Mouse (Mus musculus): ENCODE measurements around the gene Spata2l. TPM values are rescaled to one million over a fixed set of nuclear protein-coding genes. Genes with fewer than 3 reads are reported as not detected.
A peak's percentile ranks its signal among the peaks of the same experiment; 100 is the strongest.
"Not testable (repeated sequence)": the region's sequence is repeated elsewhere in the genome, so short reads cannot be mapped to it uniquely, and the experiment has no call there.

Gene Spata2l
- polyA plus RNA-seq, 1 experiment from 2014 or later, result 7.5 TPM

GRCm38 (mm10) chr8:123271901-123272300 is 35.9 kb upstream of the Spata2l start:
- ATAC-seq (ENCODE audit: low FRiP score, low TSS enrichment), result 0 out of 2 replicates have a peak, but pooled peaks have one; percentile 50
- peaks cover 40% of the 10 kb centered on the region for H3K36me3 ChIP-seq (ENCODE audit: insufficient read depth, low read length)

GRCm38 (mm10) chr8:123271147-123271546 is 35.1 kb upstream of the Spata2l start:
- Histone ChIP-seq H3K27ac (ENCODE audit: low read length) (peak overlapping the region; percentile 21; the same call in 1 of the 2 replicates), H3K4me2 (replicated peaks; ENCODE audit: low read depth, low read length) (no peak overlapping the region), H3K9me3 (ENCODE audit: low read length) (no peaks in the 10 kb centered on the region), H3K36me3 (ENCODE audit: insufficient read depth, low read length) (peaks cover 45% of the 10 kb centered on the region), H3K4me1 (ENCODE audit: insufficient read depth, low read length) (peaks cover 4% of the 10 kb centered on the region; the same call in 1 of the 2 replicates), H3K27me3 (ENCODE audit: insufficient read depth, low read length) (no peaks in the 10 kb centered on the region), H3K9ac (replicated peaks; ENCODE audit: low read length) (no peak overlapping the region), H3K4me3 (ENCODE audit: low read length) (no peak overlapping the region)
- ATAC-seq (ENCODE audit: low FRiP score, low TSS enrichment), result no peak
- WGBS, result 84% methylated on average over 10 of the region's 10 CpGs

More at GRCm38 (mm10) chr8:123271901-123272300, 35.9 kb upstream of the Spata2l start:
- Histone ChIP-seq H3K27me3 (ENCODE audit: insufficient read depth, low read length) (no peaks in the 10 kb centered on the region), H3K9ac (replicated peaks; ENCODE audit: low read length) (0 out of 2 replicates have a peak overlapping the region, but pooled peaks have one; percentile 20), H3K4me1 (ENCODE audit: insufficient read depth, low read length) (peaks cover 4% of the 10 kb centered on the region; the same call in 1 of the 2 replicates), H3K9me3 (ENCODE audit: low read length) (no peaks in the 10 kb centered on the region), H3K4me2 (replicated peaks; ENCODE audit: low read depth, low read length) (no peak overlapping the region), H3K27ac (ENCODE audit: low read length) (peak overlapping the region; percentile 51; the same call in 1 of the 2 replicates), H3K4me3 (ENCODE audit: low read length) (no peak overlapping the region)
- 74% methylated on average over 4 of the region's 4 CpGs for WGBS

GRCm38 (mm10) chr8:123267926-123268656 is 32.1 kb upstream of the Spata2l start:
- H3K9ac ChIP-seq (replicated peaks; ENCODE audit: low read length), result no peak overlapping the region
- H3K36me3 ChIP-seq (ENCODE audit: insufficient read depth, low read length), result peaks cover 69% of the 10 kb centered on the region
- H3K4me1 ChIP-seq (ENCODE audit: insufficient read depth, low read length), result peaks cover 4% of the 10 kb centered on the region; the same call in 1 of the 2 replicates
- no peaks in the 10 kb centered on the region for H3K9me3 ChIP-seq (ENCODE audit: low read length)
- ATAC-seq (ENCODE audit: low FRiP score, low TSS enrichment), result peak; percentile 83
- H3K4me3 ChIP-seq (ENCODE audit: low read length), result no peak overlapping the region
- H3K27me3 ChIP-seq (ENCODE audit: insufficient read depth, low read length), result no peaks in the 10 kb centered on the region
- H3K4me2 ChIP-seq (replicated peaks; ENCODE audit: low read depth, low read length), result no peak overlapping the region
- WGBS, result 51% methylated on average over 14 of the region's 14 CpGs
- H3K27ac ChIP-seq (ENCODE audit: low read length), result peak overlapping the region; percentile 54; the same call in 1 of the 2 replicates

DNA sequence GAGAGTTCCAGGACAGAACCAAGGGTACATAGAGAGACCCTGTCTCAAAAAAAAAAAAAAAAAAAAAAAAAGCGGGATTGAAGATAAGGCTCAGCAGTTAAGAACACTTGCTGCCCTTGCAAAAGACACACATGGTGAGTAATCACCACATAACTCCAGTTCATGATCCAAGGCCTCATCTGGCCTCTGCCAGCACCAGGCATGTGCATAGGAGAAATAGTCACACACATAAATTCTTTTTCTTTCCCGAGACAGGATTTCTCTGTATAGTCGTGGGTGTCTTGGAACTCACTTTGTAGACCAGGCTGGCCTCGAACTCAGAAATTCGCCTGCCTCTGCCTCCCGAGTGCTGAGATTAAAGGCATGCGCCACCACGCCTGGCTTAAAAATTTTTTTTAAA is 21.6 kb upstream of the Spata2l start:
- Histone ChIP-seq H3K4me1 (ENCODE audit: insufficient read depth, low read length) (peaks cover 20% of the 10 kb centered on the region), H3K36me3 (ENCODE audit: insufficient read depth, low read length) (peaks cover 43% of the 10 kb centered on the region)
- H3K27ac ChIP-seq (ENCODE audit: low read length); H3K9me3 ChIP-seq (ENCODE audit: low read length); ATAC-seq (ENCODE audit: low FRiP score, low TSS enrichment); H3K4me3 ChIP-seq (ENCODE audit: low read length); H3K27me3 ChIP-seq (ENCODE audit: insufficient read depth, low read length); H3K4me2 ChIP-seq (replicated peaks; ENCODE audit: low read depth, low read length); H3K9ac ChIP-seq (replicated peaks; ENCODE audit: low read length): not testable (repeated sequence)
- 90% methylated on average over 8 of the region's 8 CpGs for WGBS

GRCm38 (mm10) chr8:123257114-123257513 is 21.1 kb upstream of the Spata2l start:
- ATAC-seq (ENCODE audit: low FRiP score, low TSS enrichment), result no peak
- no peak overlapping the region for H3K27ac ChIP-seq (ENCODE audit: low read length)
- no peak overlapping the region for H3K4me3 ChIP-seq (ENCODE audit: low read length)
- peaks cover 43% of the 10 kb centered on the region for H3K36me3 ChIP-seq (ENCODE audit: insufficient read depth, low read length)
- H3K9me3 ChIP-seq (ENCODE audit: low read length), result no peaks in the 10 kb centered on the region
- WGBS, result 88% methylated on average over 3 of the region's 3 CpGs
- H3K4me2 ChIP-seq (replicated peaks; ENCODE audit: low read depth, low read length), result no peak overlapping the region
- H3K27me3 ChIP-seq (ENCODE audit: insufficient read depth, low read length), result no peaks in the 10 kb centered on the region
- H3K9ac ChIP-seq (replicated peaks; ENCODE audit: low read length), result no peak overlapping the region
- H3K4me1 ChIP-seq (ENCODE audit: insufficient read depth, low read length), result peaks cover 22% of the 10 kb centered on the region

- 62% methylated on average over 6 of the region's 6 CpGs for WGBS
- Histone ChIP-seq H3K27me3 (ENCODE audit: insufficient read depth, low read length) (no peaks in the 10 kb centered on the region), H3K27ac (ENCODE audit: low read length) (no peak overlapping the region), H3K4me1 (ENCODE audit: insufficient read depth, low read length) (peaks cover 22% of the 10 kb centered on the region), H3K4me3 (ENCODE audit: low read length) (peak overlapping the region; percentile 97), H3K4me2 (replicated peaks; ENCODE audit: low read depth, low read length) (peak overlapping the region; percentile 86), H3K9ac (replicated peaks; ENCODE audit: low read length) (peak overlapping the region; percentile 97), H3K36me3 (ENCODE audit: insufficient read depth, low read length) (peaks cover 37% of the 10 kb centered on the region), H3K9me3 (ENCODE audit: low read length) (no peaks in the 10 kb centered on the region)
- ATAC-seq (ENCODE audit: low FRiP score, low TSS enrichment), result no peak
Observed at GRCm38 (mm10) chr8:123255170-123255569, 19.1 kb upstream of the Spata2l start.

- WGBS, result under 1% methylated on average over 79 of the region's 99 CpGs
- Histone ChIP-seq H3K36me3 (ENCODE audit: insufficient read depth, low read length) (peaks cover 29% of the 10 kb centered on the region), H3K27me3 (ENCODE audit: insufficient read depth, low read length) (no peaks in the 10 kb centered on the region), H3K4me2 (replicated peaks; ENCODE audit: low read depth, low read length) (peak within 1 kb of the TSS; percentile 86), H3K9ac (replicated peaks; ENCODE audit: low read length) (peak within 1 kb of the TSS; percentile 97), H3K27ac (ENCODE audit: low read length) (peak within 1 kb of the TSS; percentile 72), H3K9me3 (ENCODE audit: low read length) (no peaks in the 10 kb centered on the region), H3K4me3 (ENCODE audit: low read length) (peak within 1 kb of the TSS; percentile 97), H3K4me1 (ENCODE audit: insufficient read depth, low read length) (peaks cover 22% of the 10 kb centered on the region)
- peak; percentile 97 for ATAC-seq (ENCODE audit: low FRiP score, low TSS enrichment)
Observed at GRCm38 (mm10) chr8:123254099-123254885, 18.3 kb upstream of the Spata2l start, which contains the start of the genes Zfp276 and Vps9d1. TSS of gene Zfp276 (plus strand) at chr8:123254195. TSS of gene Vps9d1 (minus strand) at chr8:123254348.

DNA sequence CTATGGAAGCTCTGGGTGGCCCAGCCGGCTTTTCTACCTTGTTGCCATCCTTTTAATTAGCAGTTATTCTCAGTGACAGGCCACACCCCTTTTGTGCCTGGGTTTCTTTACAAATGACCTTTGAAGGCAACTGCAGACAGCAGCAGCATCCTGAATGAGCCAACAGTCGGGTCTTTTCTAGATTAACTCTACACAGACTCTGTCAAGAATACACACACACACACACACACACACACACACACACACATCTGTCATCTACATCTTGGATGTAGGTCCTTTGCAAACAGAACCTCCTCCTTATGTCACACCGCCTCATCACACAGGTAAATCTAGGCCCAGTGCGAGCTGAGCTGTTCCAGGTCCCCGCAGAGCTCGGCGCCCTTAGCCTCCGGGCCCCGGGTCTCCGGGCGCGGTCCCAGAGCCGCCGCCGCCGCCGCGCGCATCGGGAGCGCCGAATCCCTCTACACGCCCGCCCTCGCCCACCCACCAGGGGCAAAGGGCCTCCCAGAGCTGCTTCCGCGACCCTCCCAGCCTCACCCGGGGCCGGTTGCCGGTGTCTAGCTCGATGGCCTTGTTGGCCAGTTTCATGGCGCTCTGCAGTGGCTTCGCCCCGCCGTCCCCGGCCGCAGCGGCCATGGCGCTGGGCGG is 17.5 kb upstream of the Spata2l start:
- ATAC-seq (ENCODE audit: low FRiP score, low TSS enrichment), result peak; percentile 46; the same call in 1 of the 2 replicates
- Histone ChIP-seq H3K9me3 (ENCODE audit: low read length) (no peaks in the 10 kb centered on the region), H3K4me3 (ENCODE audit: low read length) (peak overlapping the region; percentile 97), H3K27me3 (ENCODE audit: insufficient read depth, low read length) (no peaks in the 10 kb centered on the region), H3K36me3 (ENCODE audit: insufficient read depth, low read length) (peaks cover 30% of the 10 kb centered on the region), H3K4me2 (replicated peaks; ENCODE audit: low read depth, low read length) (peak overlapping the region; percentile 86), H3K4me1 (ENCODE audit: insufficient read depth, low read length) (peaks cover 22% of the 10 kb centered on the region), H3K27ac (ENCODE audit: low read length) (peak overlapping the region; percentile 68; the same call in 1 of the 2 replicates), H3K9ac (replicated peaks; ENCODE audit: low read length) (peak overlapping the region; percentile 97)
- WGBS, result 1% methylated on average over 36 of the region's 40 CpGs

- no peak for ATAC-seq (ENCODE audit: low FRiP score, low TSS enrichment)
- no peaks in the 10 kb centered on the region for H3K27me3 ChIP-seq (ENCODE audit: insufficient read depth, low read length)
- WGBS, result 43% methylated on average over 4 of the region's 4 CpGs
- peaks cover 32% of the 10 kb centered on the region for H3K36me3 ChIP-seq (ENCODE audit: insufficient read depth, low read length)
- peak overlapping the region; percentile 86 for H3K4me2 ChIP-seq (replicated peaks; ENCODE audit: low read depth, low read length)
- peak overlapping the region; percentile 97 for H3K9ac ChIP-seq (replicated peaks; ENCODE audit: low read length)
- peaks cover 22% of the 10 kb centered on the region for H3K4me1 ChIP-seq (ENCODE audit: insufficient read depth, low read length)
- no peak overlapping the region for H3K27ac ChIP-seq (ENCODE audit: low read length)
- peak overlapping the region; percentile 97 for H3K4me3 ChIP-seq (ENCODE audit: low read length)
- H3K9me3 ChIP-seq (ENCODE audit: low read length), result no peaks in the 10 kb centered on the region
Observed at GRCm38 (mm10) chr8:123252925-123253324, 16.9 kb upstream of the Spata2l start.

All from kidney, embryonic 16.5 days (tissue).